Mouse (Mus musculus): ENCODE data around the gene Immp2l. TPM values are rescaled to one million over a fixed set of nuclear protein-coding genes. Genes with fewer than 3 reads are reported as not detected.

Immp2l gene
- polyA plus RNA-seq, 1 experiment = 0.62 TPM

DNA sequence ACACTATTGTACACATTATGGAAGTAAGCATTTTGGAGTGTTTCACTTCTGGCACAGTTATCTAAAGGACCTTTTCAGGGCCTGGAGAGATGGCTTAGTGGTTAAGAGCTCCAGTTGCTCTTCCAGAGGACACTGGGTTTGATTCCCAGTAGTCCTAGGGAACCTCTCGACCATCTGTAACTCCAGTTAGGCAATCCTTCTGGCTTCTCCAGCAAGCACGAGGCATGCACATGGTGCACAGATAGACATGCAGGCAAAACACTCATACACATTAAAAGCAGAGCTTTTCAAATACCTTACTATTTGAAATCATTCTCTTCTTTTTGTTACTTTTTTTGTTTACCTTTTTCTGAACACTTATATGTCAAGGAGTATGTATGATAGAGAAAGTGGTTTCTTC lies 66.9 kb downstream of the Immp2l start:
- TF ChIP-seq GATA1 (IDR thresholded peaks at IDR 0.05; ENCODE audit: borderline replicate concordance, low read length) (no peak), FLI1 (IDR thresholded peaks at IDR 0.05; ENCODE audit: low read length) (no peak)
- Histone ChIP-seq H3K36me3 (replicated peaks; ENCODE audit: low read length) (peaks cover 6% of the 10 kb centered on the region), H3K4me3 (replicated peaks) (no peak overlapping the region), H3K9me3 (peaks cover 4% of the 10 kb centered on the region), H3K27me3 (replicated peaks) (no peaks in the 10 kb centered on the region), H3K4me1 (peaks cover 24% of the 10 kb centered on the region)

DNA sequence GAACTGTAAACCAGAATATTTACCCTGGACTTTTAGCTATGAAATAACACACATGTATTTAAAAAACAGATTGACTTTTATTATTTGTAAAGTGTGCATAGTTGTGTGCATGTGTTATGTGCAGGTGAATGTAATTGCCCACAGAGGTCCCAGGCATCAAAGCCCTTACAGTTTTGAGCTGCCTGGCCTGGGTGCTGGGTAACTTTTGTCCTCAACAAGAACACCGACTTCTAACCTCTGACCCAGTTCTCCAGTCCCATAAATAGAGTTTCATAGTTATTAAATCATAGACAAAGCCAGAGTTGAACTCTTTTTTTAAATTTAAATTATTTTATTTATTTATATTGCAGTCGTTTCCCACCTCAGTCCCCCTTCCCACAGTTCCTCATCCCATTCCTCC lies 67.4 kb downstream of the Immp2l start:
- Histone ChIP-seq H3K27me3 (replicated peaks) (no peaks in the 10 kb centered on the region), H3K4me1 (peaks cover 25% of the 10 kb centered on the region), H3K9me3 (peaks cover 4% of the 10 kb centered on the region), H3K4me3 (replicated peaks) (no peak overlapping the region), H3K36me3 (replicated peaks; ENCODE audit: low read length) (peaks cover 6% of the 10 kb centered on the region)
- TF ChIP-seq FLI1 (IDR thresholded peaks at IDR 0.05; ENCODE audit: low read length) = no peak
- no peak for TF ChIP-seq GATA1 (IDR thresholded peaks at IDR 0.05; ENCODE audit: borderline replicate concordance, low read length)

DNA sequence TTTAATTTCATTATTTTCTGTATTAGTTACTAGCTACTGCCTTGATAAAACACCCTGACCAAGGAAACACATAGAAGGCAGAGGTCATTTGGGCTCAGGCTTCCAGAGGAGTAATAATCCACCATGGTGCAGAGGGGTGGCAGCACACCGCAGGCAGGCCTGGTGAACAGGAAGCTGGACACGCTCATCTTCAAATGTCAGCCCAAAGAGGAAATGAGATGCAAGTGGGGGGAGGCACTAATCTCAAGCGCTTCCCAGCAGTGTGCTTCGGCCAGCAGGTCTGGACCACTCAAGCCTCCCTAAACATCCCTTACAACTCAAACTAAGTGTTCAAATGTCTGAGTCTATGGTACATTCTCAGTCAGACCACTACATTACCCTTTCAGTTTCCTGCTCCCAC lies 72.2 kb downstream of the Immp2l start:
- Histone ChIP-seq H3K9me3 (peaks cover 4% of the 10 kb centered on the region), H3K4me1 (peaks cover 23% of the 10 kb centered on the region), H3K27me3 (replicated peaks) (no peaks in the 10 kb centered on the region), H3K4me3 (replicated peaks) (peak overlapping the region; percentile 50), H3K36me3 (replicated peaks; ENCODE audit: low read length) (peaks cover 6% of the 10 kb centered on the region)
- TF ChIP-seq GATA1 (IDR thresholded peaks at IDR 0.05; ENCODE audit: borderline replicate concordance, low read length) (no peak), FLI1 (IDR thresholded peaks at IDR 0.05; ENCODE audit: low read length) (no peak)

DNA sequence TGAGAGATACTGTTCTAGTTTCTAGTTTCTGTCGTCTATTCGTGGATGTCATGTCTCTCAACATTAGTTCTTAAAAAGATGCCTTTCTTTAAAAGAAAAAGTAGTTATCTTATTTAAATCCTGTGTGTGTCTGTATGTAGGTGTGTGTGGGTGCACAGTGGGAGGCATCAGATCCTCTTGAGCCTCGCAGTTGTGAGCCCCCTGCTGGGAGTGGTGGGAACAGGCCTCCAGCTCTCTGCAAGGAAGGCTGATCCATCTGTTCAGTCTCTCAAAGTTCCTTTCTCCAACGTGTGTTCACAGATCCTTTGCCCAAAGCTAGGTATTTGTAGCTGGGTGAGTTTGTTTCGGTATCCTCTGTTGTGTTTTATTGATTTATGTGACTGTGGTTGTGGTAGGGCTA lies 73.5 kb downstream of the Immp2l start:
- Histone ChIP-seq H3K9me3 (peaks cover 4% of the 10 kb centered on the region), H3K4me3 (replicated peaks) (no peak overlapping the region), H3K27me3 (replicated peaks) (no peaks in the 10 kb centered on the region), H3K4me1 (peaks cover 23% of the 10 kb centered on the region), H3K36me3 (replicated peaks; ENCODE audit: low read length) (peaks cover 6% of the 10 kb centered on the region)
- TF ChIP-seq FLI1 (IDR thresholded peaks at IDR 0.05; ENCODE audit: low read length) = no peak
- TF ChIP-seq GATA1 (IDR thresholded peaks at IDR 0.05; ENCODE audit: borderline replicate concordance, low read length) = no peak

DNA sequence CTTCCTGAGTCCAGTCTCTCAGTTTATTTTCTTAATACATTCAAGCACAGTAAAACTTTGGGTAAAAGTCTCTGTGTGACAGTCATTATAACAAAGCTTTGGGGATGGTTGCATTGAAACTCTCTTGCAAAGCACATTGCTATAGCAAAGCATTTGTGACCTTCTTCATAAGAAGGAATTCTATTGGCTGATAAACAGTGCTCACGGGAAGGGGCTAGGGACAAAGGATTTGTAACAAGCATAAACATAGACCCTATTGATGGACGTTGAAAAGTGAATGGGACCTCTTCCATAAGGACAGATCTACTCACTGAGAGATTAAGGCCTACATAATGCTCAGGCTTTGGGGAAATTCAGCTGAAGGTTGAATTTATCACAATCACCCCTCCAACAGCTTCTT lies 85.1 kb downstream of the Immp2l start:
- Histone ChIP-seq H3K27me3 (replicated peaks) (no peaks in the 10 kb centered on the region), H3K36me3 (replicated peaks; ENCODE audit: low read length) (peaks cover 2% of the 10 kb centered on the region)
- TF ChIP-seq GATA1 (IDR thresholded peaks at IDR 0.05; ENCODE audit: borderline replicate concordance, low read length) (no peak), FLI1 (IDR thresholded peaks at IDR 0.05; ENCODE audit: low read length) (no peak)

DNA sequence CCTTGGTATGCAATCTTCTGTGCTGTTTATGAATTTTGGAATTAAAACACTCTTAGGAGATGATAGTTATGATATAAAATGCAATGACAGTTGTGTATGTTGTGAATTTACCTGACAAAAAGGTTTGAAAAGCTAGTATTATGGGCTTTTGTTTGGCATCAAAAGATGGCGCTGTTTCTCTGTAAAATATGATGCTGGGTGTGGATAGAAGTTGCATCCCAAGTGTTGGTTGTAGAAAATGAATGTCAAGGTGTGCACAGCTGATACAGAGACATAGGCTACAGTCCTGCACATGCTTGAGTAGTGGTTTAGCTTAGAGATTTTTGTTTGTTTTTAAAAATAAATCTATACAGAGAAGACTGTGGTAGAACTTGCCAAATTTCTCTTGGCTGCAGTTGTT lies 87.6 kb downstream of the Immp2l start:
- Histone ChIP-seq H3K4me1 (no peaks in the 10 kb centered on the region), H3K27me3 (replicated peaks) (no peaks in the 10 kb centered on the region), H3K36me3 (replicated peaks; ENCODE audit: low read length) (no peaks in the 10 kb centered on the region), H3K9me3 (no peaks in the 10 kb centered on the region), H3K4me3 (replicated peaks) (no peak overlapping the region)
- TF ChIP-seq FLI1 (IDR thresholded peaks at IDR 0.05; ENCODE audit: low read length) = no peak
- no peak for TF ChIP-seq GATA1 (IDR thresholded peaks at IDR 0.05; ENCODE audit: borderline replicate concordance, low read length)

More for the DNA sequence above, 85.1 kb downstream of the Immp2l start:
- Histone ChIP-seq H3K4me3 (replicated peaks) (no peak overlapping the region), H3K9me3 (no peaks in the 10 kb centered on the region), H3K4me1 (peaks cover 7% of the 10 kb centered on the region)

DNA sequence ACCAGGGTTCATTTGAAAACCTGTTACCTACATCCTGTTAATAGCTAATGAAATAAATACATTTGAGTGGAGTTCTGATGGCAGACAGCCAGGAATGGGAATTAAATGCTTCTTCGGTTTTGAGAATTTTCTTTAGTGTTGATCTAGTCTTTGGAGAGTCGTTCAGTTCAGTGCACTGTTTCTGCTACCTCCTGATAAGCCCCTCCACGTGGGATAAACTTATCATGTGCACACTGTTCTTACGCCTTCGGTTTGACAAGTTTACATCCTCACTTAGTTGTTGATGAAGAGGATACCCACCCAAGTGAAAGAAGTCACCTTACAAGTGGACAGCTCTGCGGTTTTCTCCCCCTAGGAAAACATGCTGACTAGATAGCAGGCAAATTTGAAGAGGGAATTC lies 88.2 kb downstream of the Immp2l start:
- H3K4me1 ChIP-seq = no peaks in the 10 kb centered on the region
- TF ChIP-seq FLI1 (IDR thresholded peaks at IDR 0.05; ENCODE audit: low read length) (no peak), GATA1 (IDR thresholded peaks at IDR 0.05; ENCODE audit: borderline replicate concordance, low read length) (no peak)
- H3K4me3 ChIP-seq (replicated peaks) = no peak overlapping the region
- no peaks in the 10 kb centered on the region for H3K36me3 ChIP-seq (replicated peaks; ENCODE audit: low read length)
- H3K27me3 ChIP-seq (replicated peaks) = no peaks in the 10 kb centered on the region
- no peaks in the 10 kb centered on the region for H3K9me3 ChIP-seq

DNA sequence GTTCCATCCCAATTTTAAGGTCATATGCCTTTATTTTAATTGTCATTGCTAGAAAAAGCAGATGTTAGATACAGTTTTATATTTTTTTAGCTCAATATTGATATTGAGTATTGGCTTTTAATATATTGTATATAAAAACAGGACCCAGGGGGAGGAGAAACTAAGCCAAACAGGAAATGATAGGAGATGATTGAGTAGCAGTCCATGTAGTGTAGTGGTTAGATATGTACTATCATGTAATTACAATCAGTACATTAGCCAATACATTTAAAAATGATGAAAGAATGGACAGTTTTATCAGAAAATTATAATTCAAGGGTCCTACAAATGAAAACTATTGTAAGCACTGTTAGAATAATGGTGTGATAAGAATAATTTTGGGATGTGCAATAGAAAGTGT lies 94.5 kb downstream of the Immp2l start:
- no peaks in the 10 kb centered on the region for H3K27me3 ChIP-seq (replicated peaks)
- no peaks in the 10 kb centered on the region for H3K4me1 ChIP-seq
- no peaks in the 10 kb centered on the region for H3K36me3 ChIP-seq (replicated peaks; ENCODE audit: low read length)
- no peak overlapping the region for H3K4me3 ChIP-seq (replicated peaks)
- TF ChIP-seq GATA1 (IDR thresholded peaks at IDR 0.05; ENCODE audit: borderline replicate concordance, low read length) (no peak), FLI1 (IDR thresholded peaks at IDR 0.05; ENCODE audit: low read length) (no peak)
- no peaks in the 10 kb centered on the region for H3K9me3 ChIP-seq

DNA sequence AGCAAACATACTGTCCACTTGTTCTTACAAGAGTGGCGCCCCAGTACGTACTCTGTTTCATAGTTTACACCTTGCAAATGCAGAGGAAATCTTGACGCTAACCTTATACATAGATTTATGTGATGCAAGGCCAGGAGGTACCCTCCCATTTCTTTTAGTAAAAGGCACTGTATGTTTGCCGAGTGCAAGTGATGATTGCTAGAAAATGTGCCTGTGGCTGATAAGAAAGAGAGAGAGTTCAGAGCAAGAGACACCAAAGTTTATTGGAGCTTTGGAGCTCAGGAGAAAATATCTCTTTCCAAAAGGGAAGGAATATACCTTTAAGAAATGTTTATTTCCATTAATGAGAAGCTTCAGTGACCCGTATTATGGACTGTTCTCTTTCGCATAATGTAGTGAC lies 95.8 kb downstream of the Immp2l start:
- Histone ChIP-seq H3K4me1 (no peaks in the 10 kb centered on the region), H3K36me3 (replicated peaks; ENCODE audit: low read length) (no peaks in the 10 kb centered on the region), H3K4me3 (replicated peaks) (no peak overlapping the region), H3K27me3 (replicated peaks) (no peaks in the 10 kb centered on the region), H3K9me3 (no peaks in the 10 kb centered on the region)
- TF ChIP-seq GATA1 (IDR thresholded peaks at IDR 0.05; ENCODE audit: borderline replicate concordance, low read length) = no peak
- TF ChIP-seq FLI1 (IDR thresholded peaks at IDR 0.05; ENCODE audit: low read length) = no peak

DNA sequence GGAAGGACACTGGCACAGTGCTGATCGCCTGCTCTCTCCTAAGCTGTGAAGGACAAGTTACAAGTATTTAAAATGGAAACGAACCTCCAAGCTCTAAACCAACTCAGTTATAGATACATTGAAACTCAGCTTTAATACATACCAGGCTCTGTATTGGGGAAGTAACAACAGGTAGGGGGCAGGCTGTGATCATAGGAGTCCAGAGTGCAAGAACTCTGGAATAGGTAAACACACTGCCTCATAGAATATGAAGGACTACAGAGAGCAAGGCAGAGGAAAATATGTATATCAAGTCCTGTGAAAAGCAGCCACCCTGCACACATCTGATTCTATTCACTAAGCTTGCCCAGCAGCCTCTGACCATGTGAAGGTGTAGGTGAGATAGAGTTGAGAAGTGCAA lies 99.3 kb downstream of the Immp2l start:
- Histone ChIP-seq H3K4me1 (no peaks in the 10 kb centered on the region), H3K9me3 (no peaks in the 10 kb centered on the region), H3K4me3 (replicated peaks) (no peak overlapping the region), H3K27me3 (replicated peaks) (no peaks in the 10 kb centered on the region), H3K36me3 (replicated peaks; ENCODE audit: low read length) (no peaks in the 10 kb centered on the region)
- TF ChIP-seq FLI1 (IDR thresholded peaks at IDR 0.05; ENCODE audit: low read length) (no peak), GATA1 (IDR thresholded peaks at IDR 0.05; ENCODE audit: borderline replicate concordance, low read length) (no peak)

DNA sequence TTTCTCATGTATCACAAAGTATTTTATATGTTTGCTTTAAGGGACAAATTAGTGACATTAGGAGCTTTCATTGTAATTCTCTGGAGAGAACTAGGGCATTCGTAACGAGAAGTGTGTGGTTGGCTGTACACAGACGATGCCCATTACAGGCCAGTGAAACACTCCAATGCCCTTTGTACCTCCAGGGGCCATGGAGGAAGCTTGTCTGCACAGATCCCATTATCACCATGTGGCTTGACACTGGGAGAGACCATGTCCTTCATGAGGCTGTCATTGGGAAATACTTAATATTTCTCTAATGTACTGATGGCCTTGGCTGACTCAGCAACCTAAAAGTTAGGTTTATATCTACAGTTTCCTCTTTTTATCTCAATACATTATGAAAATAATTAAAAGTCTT lies 111.0 kb downstream of the Immp2l start:
- H3K36me3 ChIP-seq (replicated peaks; ENCODE audit: low read length) = no peaks in the 10 kb centered on the region
- H3K4me3 ChIP-seq (replicated peaks) = no peak overlapping the region
- H3K27me3 ChIP-seq (replicated peaks) = no peaks in the 10 kb centered on the region
- TF ChIP-seq FLI1 (IDR thresholded peaks at IDR 0.05; ENCODE audit: low read length) = no peak
- TF ChIP-seq GATA1 (IDR thresholded peaks at IDR 0.05; ENCODE audit: borderline replicate concordance, low read length) = no peak
- H3K4me1 ChIP-seq = no peaks in the 10 kb centered on the region
- H3K9me3 ChIP-seq = no peaks in the 10 kb centered on the region
